Mouse (Mus musculus): ENCODE data around the gene Prdm1.

- no peak for TF ChIP-seq EP300 (IDR thresholded peaks at IDR 0.05; ENCODE audit: low read depth)
- TF ChIP-seq CTCF (IDR thresholded peaks at IDR 0.05; ENCODE audit: low read depth) = no peak
These were observed 41.2 kb downstream of the Prdm1 start for GRCm38 (mm10) chr10:44487132-44487531.

Measured in liver, postnatal 0 days (tissue).